Mouse (Mus musculus) left cerebral cortex, adult 9 months (tissue): ENCODE measurements at regions not wholly inside any gene's neighbourhood (a gene's known extent, or its start where the extent isn't known, plus 50 kb on each side); places are given as distances from the start of the nearest gene placed in this dataset.
A peak's percentile ranks its signal among the peaks of the same experiment; 100 is the strongest.

Experiments used
- DNase-seq, 2 experiments: peaks; one replicate each; pipeline ENCODE4 v3.0.0; 2022; ENCODE audit warnings: low spot score in 2 of 2

DNA sequence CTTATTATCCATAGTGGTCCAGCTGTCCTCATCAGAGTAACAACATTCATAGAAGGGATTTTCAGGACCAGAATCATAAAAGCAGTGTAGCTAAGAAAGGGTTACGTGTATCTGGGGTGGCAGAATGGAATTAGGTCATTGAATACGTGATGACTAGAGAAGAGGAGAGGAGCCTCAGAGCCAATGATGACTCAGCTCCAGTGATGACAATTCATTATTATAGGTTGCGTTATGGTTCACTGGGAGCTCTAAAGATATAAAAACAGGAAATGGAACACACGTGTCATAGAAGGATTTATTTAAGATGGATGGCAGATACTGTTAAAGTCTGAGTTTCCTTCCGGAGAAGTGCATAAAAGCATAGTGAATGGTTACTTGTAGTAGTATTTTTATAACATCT, 291.6 kb downstream of the Isl1 start:
- DNase-seq: no peak

DNA sequence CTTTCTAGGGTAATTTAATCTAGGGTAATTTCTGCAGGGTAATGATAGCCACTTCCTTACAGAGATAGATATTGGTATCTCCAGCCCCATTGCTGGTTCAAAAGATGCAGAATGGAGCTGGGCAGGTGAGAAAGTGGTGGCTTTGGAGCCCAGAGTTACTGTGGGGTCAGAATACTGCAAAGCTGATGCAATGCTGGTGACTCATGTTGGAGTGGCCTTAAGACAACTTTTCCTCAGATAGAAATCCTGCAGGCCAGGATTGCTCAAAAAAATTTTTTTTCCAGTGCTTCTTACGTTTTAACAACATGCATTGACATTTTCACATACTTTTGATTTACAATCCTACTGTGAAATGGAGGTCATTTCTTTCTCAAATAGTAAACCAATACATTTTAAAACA, 305.8 kb downstream of the Isl1 start:
- no peak for DNase-seq

DNA sequence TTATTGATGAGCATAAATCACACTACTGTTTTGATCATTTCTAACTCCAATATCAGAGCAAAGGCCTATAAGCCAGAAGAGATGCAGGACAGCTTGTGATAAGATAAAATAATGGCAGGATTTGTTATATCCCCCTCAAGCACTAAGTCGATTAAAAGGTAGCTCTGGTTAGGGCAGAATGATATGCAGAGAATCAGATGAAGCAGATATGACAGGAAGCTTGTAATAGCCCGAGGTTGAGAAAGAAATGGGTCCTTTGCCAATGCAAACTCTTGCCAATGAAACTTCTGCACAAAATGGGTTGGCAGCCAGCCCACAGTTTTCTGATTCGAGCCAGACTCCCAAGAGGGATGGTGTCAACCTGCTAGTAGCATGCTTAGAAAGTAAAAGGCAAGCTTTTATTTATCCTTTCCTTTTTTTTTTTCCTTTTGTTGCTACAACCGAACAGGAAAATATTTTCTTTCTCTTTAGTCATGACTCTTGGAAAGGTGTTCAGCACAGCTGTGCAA, 307.0 kb downstream of the Isl1 start:
- peak; percentile 3 to 47 for DNase-seq

DNA sequence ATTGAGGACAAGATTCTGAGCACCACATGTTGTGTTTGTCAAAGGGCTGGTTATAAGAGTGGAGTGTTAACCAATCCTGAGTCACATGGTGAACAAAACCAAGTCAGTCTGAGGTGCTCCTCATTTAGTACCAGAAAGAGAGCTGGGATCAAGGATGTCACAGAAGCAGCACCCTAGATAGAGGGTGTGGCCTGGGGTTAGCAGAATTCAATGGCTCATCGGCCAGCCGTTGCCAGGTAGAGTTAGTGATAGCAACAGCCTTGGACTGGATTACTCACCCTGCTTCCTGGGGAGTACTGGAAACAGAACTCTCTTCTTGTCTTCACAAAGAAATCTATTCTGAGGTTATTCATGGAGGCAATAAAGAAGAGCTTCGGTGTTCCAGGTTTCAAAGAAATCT, 318.9 kb downstream of the Isl1 start:
- DNase-seq: no peak

DNA sequence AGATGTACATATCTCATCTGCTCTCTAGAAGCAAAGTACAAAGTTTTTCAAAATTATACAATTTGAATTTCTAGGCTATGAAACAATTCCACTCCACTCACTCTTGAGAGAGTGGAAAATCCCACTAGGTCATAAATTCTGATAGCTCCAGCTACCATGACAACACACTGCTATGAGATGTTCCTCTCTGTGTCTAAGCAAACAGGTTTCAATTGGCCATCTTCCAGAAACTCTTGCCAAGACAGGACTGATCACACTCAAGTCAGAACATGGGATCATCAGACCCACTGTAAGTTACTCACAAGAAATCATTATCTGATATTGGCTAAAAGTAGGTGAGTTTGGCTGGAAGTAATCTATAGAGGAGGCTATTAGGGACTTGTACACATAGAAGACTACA, 320.4 kb downstream of the Isl1 start:
- DNase-seq: no peak

DNA sequence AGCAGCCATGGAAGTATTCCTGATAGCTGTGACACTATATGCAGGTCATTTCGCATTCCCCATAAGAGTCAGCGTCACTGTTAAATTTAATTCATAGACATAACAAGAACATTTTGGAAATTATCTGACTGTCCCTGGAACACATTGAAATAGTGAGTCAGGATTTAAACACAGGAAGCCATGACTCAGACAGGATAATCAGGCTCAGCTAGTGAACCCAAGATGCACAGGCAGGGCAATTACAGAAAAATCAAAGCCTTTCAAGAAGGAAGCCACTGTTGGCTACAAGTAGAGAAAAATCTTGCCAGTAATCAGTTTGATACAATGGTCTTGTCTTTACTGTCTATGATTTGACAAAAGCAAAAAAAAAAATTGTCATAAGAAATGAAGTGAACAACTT, 323.2 kb downstream of the Isl1 start:
- no peak for DNase-seq

DNA sequence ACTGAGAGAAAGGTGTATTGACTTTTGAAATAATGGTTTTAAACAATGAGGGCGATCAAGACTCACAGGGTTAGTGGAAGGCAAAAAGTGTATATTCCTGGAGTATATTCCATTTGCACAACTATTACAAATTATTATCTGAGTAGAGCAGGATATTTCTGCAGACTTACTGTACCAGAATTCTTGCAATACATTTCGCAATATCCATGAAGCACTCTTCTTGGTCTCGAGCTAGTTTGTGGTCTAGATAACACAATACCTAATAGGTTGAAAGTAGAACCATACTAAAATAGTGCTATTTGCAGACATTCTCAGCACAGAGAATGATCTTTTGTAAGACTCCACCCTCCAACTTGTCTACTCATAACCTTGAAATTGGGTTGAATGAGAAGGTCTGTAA, 323.8 kb downstream of the Isl1 start:
- no peak for DNase-seq

DNA sequence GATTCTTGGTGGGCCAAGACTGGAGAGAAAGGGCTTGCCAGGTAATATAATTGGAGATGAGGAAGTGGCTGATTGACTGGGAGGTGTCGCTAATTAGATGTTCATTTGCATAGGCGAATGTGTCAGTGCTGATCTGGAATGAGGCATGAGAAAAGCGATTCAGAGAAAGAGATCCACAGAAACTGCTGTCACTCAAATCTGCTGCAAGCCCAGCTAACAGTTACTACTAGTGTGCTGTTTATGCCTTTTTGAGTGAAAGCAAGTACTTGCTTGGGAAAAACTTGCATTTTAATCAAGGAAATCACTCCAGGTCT, 331.6 kb downstream of the Isl1 start:
- no peak for DNase-seq

DNA sequence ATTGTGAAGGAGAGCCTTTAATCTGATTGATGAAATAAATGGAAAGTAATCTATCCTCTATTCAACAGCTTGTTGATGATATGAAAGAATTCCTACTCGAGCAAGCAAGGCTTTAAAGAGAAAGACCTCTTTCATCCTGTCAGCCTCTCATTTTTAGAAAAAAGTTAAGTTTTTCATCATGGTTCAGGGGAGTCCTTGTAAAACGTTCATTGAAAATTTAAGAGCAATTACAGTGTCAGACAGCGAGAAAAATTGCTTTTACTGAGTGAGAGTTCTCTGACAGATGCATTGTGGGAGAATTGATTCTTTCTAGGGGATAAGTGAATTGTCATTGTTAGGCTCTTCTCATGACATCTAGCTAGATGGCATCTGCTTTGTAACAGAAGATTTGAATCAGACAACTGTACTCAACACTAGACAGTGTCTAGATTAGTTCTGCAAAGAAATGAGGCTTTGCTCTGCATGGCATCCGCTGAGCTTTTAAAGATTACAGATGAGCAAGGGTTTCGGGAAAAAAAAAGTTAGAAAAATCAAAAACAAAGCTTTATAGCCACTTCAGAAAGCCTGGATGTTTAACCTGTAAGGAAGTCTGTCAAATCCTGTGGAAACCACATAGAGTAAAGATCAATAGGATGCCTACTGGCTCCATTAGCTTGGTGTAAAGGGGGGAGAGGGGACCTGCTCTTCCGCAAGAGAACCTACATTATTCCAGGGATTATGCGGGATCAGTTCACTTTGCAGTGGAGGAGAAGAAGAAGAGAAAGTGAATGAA, 332.2 kb downstream of the Isl1 start:
- DNase-seq: peak in 1 of 2 experiments; percentile 0
